Mouse (Mus musculus) hindbrain, embryonic 13.5 days (tissue): ENCODE measurements around the gene Cdh20. TPM values are rescaled to one million over a fixed set of nuclear protein-coding genes. Genes with fewer than 3 reads are reported as not detected.

ENCODE experiments used
- ATAC-seq: fragments of 200-750 bp; cut with Nextera tagmentation; 2 replicates; pipeline ENCODE4 v1.8.0; 2017; ENCODE audit warnings: moderate TSS enrichment; ENCODE audit not compliant: low FRiP score
- H3K27ac ChIP-seq: fragments of 300-500 bp; sonication (generic); 2 replicates; pipeline ENCODE4 v1.5.1; 2015; ENCODE audit warnings: inconsistent platforms, mild to moderate bottlenecking, moderate library complexity
- H3K27me3 ChIP-seq: fragments of 300-500 bp; sonication (generic); 2 replicates; pipeline ENCODE4 v1.6.1; 2015; ENCODE audit warnings: mild to moderate bottlenecking, inconsistent platforms
- H3K36me3 ChIP-seq: fragments of 300-500 bp; sonication (generic); 2 replicates; pipeline ENCODE4 v1.6.1; 2015; ENCODE audit warnings: mild to moderate bottlenecking, inconsistent platforms
- H3K4me1 ChIP-seq: fragments of 300-500 bp; sonication (generic); replicated peaks from 2 replicates; pipeline ENCODE4 v1.6.1; 2015; ENCODE audit warnings: inconsistent platforms
- H3K4me2 ChIP-seq: fragments of 300-500 bp; sonication (generic); 2 replicates; pipeline ENCODE4 v1.6.1; 2015; ENCODE audit warnings: inconsistent platforms, mild to moderate bottlenecking, moderate library complexity
- H3K4me3 ChIP-seq: fragments of 300-500 bp; sonication (generic); 2 replicates; pipeline ENCODE4 v1.5.1; 2015; ENCODE audit warnings: mild to moderate bottlenecking, inconsistent platforms
- H3K9ac ChIP-seq: fragments of 300-500 bp; sonication (generic); 2 replicates; pipeline ENCODE4 v1.6.1; 2015; ENCODE audit warnings: mild to moderate bottlenecking, inconsistent platforms
- H3K9me3 ChIP-seq: fragments of 300-500 bp; sonication (generic); 2 replicates; pipeline ENCODE4 v1.6.1; 2016; ENCODE audit warnings: inconsistent platforms
- WGBS: fragments of 180-500 bp; shearing (Covaris S2); methylation state at CpG from one replicate; pipeline ENCODE4 v1.1.7; 2015; 5-methylcytosine and 5-hydroxymethylcytosine counted together
- polyA plus RNA-seq: library from polyadenylated mRNA; unstranded; fragments of >200 nt; fragmentation: Nextera tagmentation; extraction: Ambion mirVana; gene quantifications from 2 replicates; pipeline ENCODE4 v1.2.1, GENCODE M21; 2015

Cdh20 gene
- polyA plus RNA-seq, 1 experiment from 2014 or later, result 1.7 TPM

DNA sequence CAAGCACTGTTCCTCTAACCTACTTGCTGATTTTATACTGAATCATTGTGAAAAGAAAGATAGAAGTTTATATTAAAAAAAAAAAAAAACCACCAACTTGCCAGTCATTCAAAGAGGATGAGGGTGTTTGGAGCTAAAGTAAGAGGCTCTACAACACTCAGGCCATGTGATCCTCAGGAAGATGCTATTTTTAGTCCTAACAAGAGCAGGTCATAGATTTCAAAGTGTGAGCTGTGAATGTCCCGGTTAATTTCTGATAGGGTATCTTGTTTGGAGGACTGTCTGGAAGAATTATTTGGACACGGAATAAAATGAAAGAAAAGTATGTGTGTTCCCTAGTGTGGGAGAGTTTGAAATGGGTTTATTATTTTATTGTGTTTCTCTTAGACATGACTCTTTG lies 49.2 kb downstream of the Cdh20 start:
- Histone ChIP-seq H3K4me2 (no peak overlapping the region), H3K9ac (no peak overlapping the region), H3K27ac (no peak overlapping the region), H3K27me3 (no peaks in the 10 kb centered on the region), H3K4me3 (no peak overlapping the region), H3K9me3 (no peaks in the 10 kb centered on the region), H3K4me1 (no peaks in the 10 kb centered on the region), H3K36me3 (no peaks in the 10 kb centered on the region)
- ATAC-seq, result no peak
- 83% methylated on average over 2 of the region's 2 CpGs for WGBS

- Histone ChIP-seq H3K9ac (no peak overlapping the region), H3K27ac (no peak overlapping the region), H3K4me3 (no peak overlapping the region), H3K36me3 (no peaks in the 10 kb centered on the region), H3K27me3 (no peaks in the 10 kb centered on the region), H3K4me2 (no peak overlapping the region), H3K9me3 (no peaks in the 10 kb centered on the region), H3K4me1 (no peaks in the 10 kb centered on the region)
- ATAC-seq, result no peak
- WGBS, result 86% methylated on average over 2 of the region's 2 CpGs
These were observed 59.8 kb downstream of the Cdh20 start for GRCm38 (mm10) chr1:104828106-104828505.

DNA sequence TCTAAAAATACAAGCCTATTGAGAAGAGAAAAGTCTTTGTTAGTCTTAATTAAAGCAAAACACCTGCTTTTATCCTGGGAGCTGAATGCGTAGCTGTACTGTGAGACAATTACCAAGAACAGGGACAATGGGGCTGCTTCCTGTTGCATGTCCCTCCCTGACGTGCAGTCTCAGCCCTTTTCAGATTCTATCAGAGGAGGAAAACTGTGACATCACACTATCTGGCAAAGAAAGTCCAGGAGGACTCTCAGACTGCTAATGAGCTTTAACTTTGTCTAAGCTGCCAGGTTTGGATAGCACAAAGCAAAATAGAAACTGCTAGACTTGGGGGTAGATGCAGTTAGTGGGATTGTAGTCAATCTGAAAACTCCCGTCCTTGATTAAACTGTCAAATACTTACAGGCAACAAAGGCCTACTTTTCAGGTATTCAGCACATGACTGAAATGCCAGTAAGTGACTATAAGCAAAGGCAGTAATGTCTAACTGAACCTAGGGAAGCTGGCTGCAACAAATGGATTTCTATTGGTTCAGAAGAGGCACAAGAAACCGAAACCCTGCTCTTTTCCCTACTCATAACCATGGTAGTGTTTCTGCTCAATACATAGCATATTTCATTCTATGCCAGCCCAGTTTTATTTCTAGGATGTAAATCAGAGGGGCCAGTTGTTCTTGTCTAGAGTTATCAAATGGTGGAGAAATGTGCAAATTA lies 70.0 kb downstream of the Cdh20 start:
- Histone ChIP-seq H3K9ac (no peak overlapping the region), H3K4me3 (no peak overlapping the region), H3K9me3 (no peaks in the 10 kb centered on the region), H3K4me1 (peaks cover 6% of the 10 kb centered on the region; the same call in 1 of the 2 replicates), H3K27ac (no peak overlapping the region), H3K4me2 (no peak overlapping the region), H3K36me3 (no peaks in the 10 kb centered on the region), H3K27me3 (no peaks in the 10 kb centered on the region)
- 42% methylated on average over 4 of the region's 4 CpGs for WGBS
- ATAC-seq, result peak; percentile 73; the same call in 1 of the 2 replicates

GRCm38 (mm10) chr1:104839051-104839450 lies 70.7 kb downstream of the Cdh20 start:
- no peak overlapping the region for H3K27ac ChIP-seq

DNA sequence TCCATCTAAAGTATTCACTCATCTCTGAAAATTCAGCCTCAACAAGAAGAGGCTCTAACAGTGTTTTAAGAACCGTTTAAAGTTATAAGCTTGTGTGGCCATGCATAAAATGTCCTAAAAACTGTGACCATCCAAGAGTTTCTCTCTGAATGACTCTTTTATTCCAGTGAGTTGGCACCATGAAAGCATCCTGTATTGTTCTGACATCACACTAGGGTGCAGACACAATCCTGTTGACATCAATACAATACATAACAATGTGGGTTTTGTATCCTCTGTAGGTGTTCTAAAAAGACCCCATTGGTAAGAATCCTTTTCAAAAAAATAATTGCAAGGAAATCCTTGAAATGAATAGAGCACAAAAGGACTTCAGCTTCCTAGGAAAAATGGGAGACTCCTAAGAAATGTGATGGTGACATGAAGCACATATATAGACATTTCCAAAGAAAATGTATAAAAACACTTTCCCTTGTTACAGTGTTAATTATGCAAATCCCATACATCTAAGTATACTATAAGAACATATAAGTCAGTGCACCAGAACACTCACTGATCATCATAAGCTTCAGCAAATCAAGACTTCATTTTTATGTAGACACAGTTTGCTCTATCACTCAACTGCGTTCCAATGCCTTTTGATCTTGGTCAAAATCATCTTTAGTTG lies 80.1 kb downstream of the Cdh20 start:
- H3K4me2 ChIP-seq, result no peak overlapping the region
- no peaks in the 10 kb centered on the region for H3K36me3 ChIP-seq
- ATAC-seq, result peak; percentile 68; the same call in 1 of the 2 replicates
- no peaks in the 10 kb centered on the region for H3K27me3 ChIP-seq
- H3K4me1 ChIP-seq, result 0 out of 2 replicates have a peak, but pooled peaks cover 4% of the 10 kb centered on the region
- no peaks in the 10 kb centered on the region for H3K9me3 ChIP-seq
- WGBS, result 21% methylated on average over 2 of the region's 2 CpGs
- no peak overlapping the region for H3K9ac ChIP-seq
- H3K27ac ChIP-seq, result no peak overlapping the region
- H3K4me3 ChIP-seq, result no peak overlapping the region

More at GRCm38 (mm10) chr1:104839051-104839450, 70.7 kb downstream of the Cdh20 start:
- no peaks in the 10 kb centered on the region for H3K27me3 ChIP-seq
- H3K9ac ChIP-seq, result no peak overlapping the region
- no peaks in the 10 kb centered on the region for H3K9me3 ChIP-seq
- ATAC-seq, result no peak
- no peak overlapping the region for H3K4me2 ChIP-seq
- H3K4me1 ChIP-seq, result peaks cover 6% of the 10 kb centered on the region; the same call in 1 of the 2 replicates
- no peak overlapping the region for H3K4me3 ChIP-seq
- no peaks in the 10 kb centered on the region for H3K36me3 ChIP-seq

- H3K9ac ChIP-seq, result no peak overlapping the region
- no peak for ATAC-seq
- H3K27ac ChIP-seq, result no peak overlapping the region
- no peaks in the 10 kb centered on the region for H3K9me3 ChIP-seq
- no peak overlapping the region for H3K4me2 ChIP-seq
- WGBS, result 25% methylated on average over 4 of the region's 4 CpGs
- H3K27me3 ChIP-seq, result no peaks in the 10 kb centered on the region
- H3K36me3 ChIP-seq, result no peaks in the 10 kb centered on the region
- H3K4me1 ChIP-seq, result 0 out of 2 replicates have a peak, but pooled peaks cover 4% of the 10 kb centered on the region
- no peak overlapping the region for H3K4me3 ChIP-seq
These were observed 80.6 kb downstream of the Cdh20 start for GRCm38 (mm10) chr1:104848920-104849272.

DNA sequence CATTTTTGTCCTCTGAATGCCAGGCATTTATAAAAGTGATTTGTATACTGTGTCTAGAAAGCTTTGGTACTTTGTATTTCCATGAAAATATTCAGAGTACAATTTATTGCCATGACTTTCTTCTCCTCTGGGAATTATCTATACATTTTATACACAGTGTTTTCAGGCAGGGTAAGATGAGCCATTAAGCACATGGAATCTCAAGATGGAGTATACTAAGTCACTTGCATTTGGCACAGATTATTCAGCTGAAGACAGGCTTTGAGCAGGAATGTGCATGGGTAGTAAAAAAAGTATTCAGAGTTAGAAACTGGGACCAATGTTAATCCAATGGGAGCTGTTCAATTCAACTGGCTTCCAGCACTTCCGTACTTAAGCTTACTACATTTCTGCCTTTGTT lies 109.1 kb downstream of the Cdh20 start:
- Histone ChIP-seq H3K27me3 (no peaks in the 10 kb centered on the region), H3K9ac (no peak overlapping the region), H3K9me3 (no peaks in the 10 kb centered on the region), H3K27ac (no peak overlapping the region), H3K4me1 (no peaks in the 10 kb centered on the region), H3K4me2 (no peak overlapping the region), H3K36me3 (no peaks in the 10 kb centered on the region), H3K4me3 (no peak overlapping the region)
- WGBS, result 85% methylated on average over 1 of the region's 1 CpGs
- no peak for ATAC-seq

DNA sequence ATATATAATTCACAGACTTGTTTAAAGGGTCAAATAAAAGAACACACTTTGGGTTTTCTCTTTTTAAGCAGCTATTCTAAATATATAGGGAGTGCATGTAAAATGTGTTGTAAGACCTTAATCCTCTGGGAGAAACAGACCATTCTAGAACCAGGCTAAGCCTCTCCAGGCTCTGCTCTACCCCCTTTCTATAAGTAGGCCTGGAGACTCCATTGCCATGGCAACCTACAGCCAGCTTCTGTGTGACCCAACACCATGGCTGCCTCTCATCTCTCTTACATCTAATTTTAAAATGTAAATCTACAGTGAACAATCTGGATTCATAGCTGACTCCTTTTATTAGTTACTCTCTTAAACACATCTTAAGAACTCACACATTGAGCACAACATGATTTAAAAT lies 133.5 kb downstream of the Cdh20 start:
- Histone ChIP-seq H3K4me1 (no peaks in the 10 kb centered on the region), H3K27ac (no peak overlapping the region), H3K36me3 (no peaks in the 10 kb centered on the region), H3K4me3 (no peak overlapping the region), H3K4me2 (no peak overlapping the region), H3K9ac (no peak overlapping the region), H3K27me3 (no peaks in the 10 kb centered on the region), H3K9me3 (no peaks in the 10 kb centered on the region)
- no peak for ATAC-seq

GRCm38 (mm10) chr1:104903409-104903808 lies 135.1 kb downstream of the Cdh20 start:
- Histone ChIP-seq H3K4me3 (no peak overlapping the region), H3K36me3 (no peaks in the 10 kb centered on the region), H3K27ac (no peak overlapping the region), H3K4me1 (no peaks in the 10 kb centered on the region), H3K9me3 (no peaks in the 10 kb centered on the region), H3K9ac (no peak overlapping the region), H3K27me3 (no peaks in the 10 kb centered on the region), H3K4me2 (no peak overlapping the region)
- ATAC-seq, result no peak
- 84% methylated on average over 5 of the region's 5 CpGs for WGBS

GRCm38 (mm10) chr1:104912407-104912806 lies 144.1 kb downstream of the Cdh20 start:
- no peak for ATAC-seq
- H3K4me2 ChIP-seq, result no peak overlapping the region
- no peaks in the 10 kb centered on the region for H3K9me3 ChIP-seq
- 58% methylated on average over 3 of the region's 3 CpGs for WGBS
- H3K27ac ChIP-seq, result no peak overlapping the region
- H3K4me1 ChIP-seq, result no peaks in the 10 kb centered on the region
- H3K9ac ChIP-seq, result no peak overlapping the region
- H3K27me3 ChIP-seq, result no peaks in the 10 kb centered on the region
- H3K36me3 ChIP-seq, result no peaks in the 10 kb centered on the region
- no peak overlapping the region for H3K4me3 ChIP-seq

DNA sequence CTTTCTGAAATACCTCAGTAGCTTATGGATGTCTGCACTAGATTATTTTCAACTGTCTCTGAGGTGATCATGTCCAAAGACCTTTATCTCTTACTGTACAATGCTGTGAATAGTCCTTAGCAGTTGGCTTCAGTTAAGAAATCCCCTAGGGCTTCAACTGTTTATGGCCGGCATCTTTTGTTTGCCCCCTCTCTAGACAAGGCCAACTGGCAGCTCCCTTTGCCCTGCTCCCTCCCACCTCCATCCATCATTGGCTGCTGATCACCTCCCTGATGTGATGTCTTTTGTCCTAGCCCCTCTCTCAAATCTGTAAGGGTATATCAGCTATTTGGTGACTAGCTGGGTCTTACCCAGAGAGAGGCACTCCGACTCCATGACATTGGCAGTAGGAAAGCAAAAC lies 148.2 kb downstream of the Cdh20 start:
- Histone ChIP-seq H3K4me3 (no peak overlapping the region), H3K9ac (no peak overlapping the region), H3K9me3 (no peaks in the 10 kb centered on the region), H3K4me2 (no peak overlapping the region), H3K36me3 (no peaks in the 10 kb centered on the region), H3K4me1 (no peaks in the 10 kb centered on the region), H3K27ac (no peak overlapping the region), H3K27me3 (no peaks in the 10 kb centered on the region)
- ATAC-seq, result 0 out of 2 replicates have a peak, but pooled peaks have one; percentile 52
- 23% methylated on average over 2 of the region's 2 CpGs for WGBS

- no peaks in the 10 kb centered on the region for H3K9me3 ChIP-seq
These were observed 149.0 kb downstream of the Cdh20 start for GRCm38 (mm10) chr1:104917307-104917836.

DNA sequence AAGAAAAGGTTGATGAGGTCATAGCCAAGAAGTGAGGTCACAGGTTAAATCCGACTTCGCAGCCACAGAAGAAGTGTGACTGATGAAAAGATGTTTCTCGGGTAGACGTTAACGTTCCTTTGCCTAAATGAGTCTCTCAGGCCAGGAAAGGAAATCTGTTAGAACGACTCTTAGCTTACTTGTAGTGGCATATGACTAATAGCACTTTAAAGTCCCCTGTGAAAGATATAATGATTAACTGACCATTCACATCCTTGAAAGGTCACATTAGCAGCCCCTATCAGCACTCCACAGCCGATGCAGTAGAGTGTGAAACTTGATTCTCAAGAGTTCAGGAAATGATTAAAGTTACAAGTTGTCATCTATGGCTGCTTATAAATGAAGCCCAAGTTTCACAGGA lies 164.7 kb downstream of the Cdh20 start:
- H3K9ac ChIP-seq, result no peak overlapping the region
- WGBS, result 34% methylated on average over 7 of the region's 7 CpGs
- no peak for ATAC-seq
- H3K27ac ChIP-seq, result no peak overlapping the region
- no peaks in the 10 kb centered on the region for H3K27me3 ChIP-seq
- H3K36me3 ChIP-seq, result no peaks in the 10 kb centered on the region
- H3K4me2 ChIP-seq, result no peak overlapping the region
- no peaks in the 10 kb centered on the region for H3K9me3 ChIP-seq
- no peaks in the 10 kb centered on the region for H3K4me1 ChIP-seq
- H3K4me3 ChIP-seq, result no peak overlapping the region

More at GRCm38 (mm10) chr1:104917307-104917836, 149.0 kb downstream of the Cdh20 start:
- Histone ChIP-seq H3K4me3 (no peak overlapping the region), H3K27me3 (no peaks in the 10 kb centered on the region), H3K9ac (no peak overlapping the region), H3K4me2 (no peak overlapping the region), H3K36me3 (no peaks in the 10 kb centered on the region), H3K4me1 (no peaks in the 10 kb centered on the region), H3K27ac (no peak overlapping the region)
- WGBS, result 17% methylated on average over 1 of the region's 1 CpGs
- no peak for ATAC-seq
